Mouse (Mus musculus): ENCODE measurements around the gene Epop. TPM values are rescaled to one million over a fixed set of nuclear protein-coding genes. Genes with fewer than 3 reads are reported as not detected.

The Epop gene
- 4.1 and 4.8 TPM in 2 replicates for polyA plus RNA-seq (2014; fragmentation: Nextera tagmentation; extraction: Ambion mirVana)

DNA sequence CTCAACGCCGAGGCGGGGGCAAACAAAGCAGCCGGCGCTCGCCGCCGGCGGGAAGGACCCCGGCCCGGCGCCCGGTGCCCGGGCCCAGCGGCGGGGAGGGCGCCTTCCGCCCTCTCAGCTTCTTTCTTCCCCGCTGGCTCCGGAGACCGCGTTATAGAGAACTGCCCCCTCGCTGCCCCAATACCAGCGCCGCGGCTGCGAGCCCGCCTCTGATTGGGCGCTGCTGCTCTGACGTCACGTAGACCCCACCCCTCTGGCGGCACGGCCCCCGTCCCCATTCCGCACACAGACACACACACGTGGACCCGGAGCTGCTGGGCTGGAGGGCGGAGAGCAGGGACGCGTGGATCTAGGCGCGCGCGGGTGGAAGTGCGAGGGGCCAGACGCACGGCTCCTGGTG is at the start of gene Epop:
Gene Epop, minus strand, starts transcription at position 127 of the 400 bp plus-strand sequence.
- WGBS = under 1% methylated on average over 47 of the region's 47 CpGs
- no peaks in the 10 kb centered on the region for H3K9me3 ChIP-seq (ENCODE audit: control insufficient read depth, low read length)
- no peak within 1 kb of the TSS for H3K27ac ChIP-seq (ENCODE audit: low read depth, low read length)
- H3K4me1 ChIP-seq (replicated peaks; ENCODE audit: control insufficient read depth, insufficient read depth, low read length) = peaks cover 28% of the 10 kb centered on the region
- peaks cover 70% of the 10 kb centered on the region for H3K27me3 ChIP-seq (replicated peaks; ENCODE audit: control insufficient read depth, insufficient read depth, low read length)
- H3K4me3 ChIP-seq (ENCODE audit: low read depth, low read length) = peak within 1 kb of the TSS; percentile 74
- H3K4me2 ChIP-seq = peak within 1 kb of the TSS; percentile 95
- peak; percentile 94 for DNase-seq (ENCODE audit: low spot score)
- H3K9ac ChIP-seq (ENCODE audit: low read depth, low read length) = peak within 1 kb of the TSS; percentile 75
- H3K36me3 ChIP-seq (ENCODE audit: control insufficient read depth, insufficient read depth, low read length) = no peaks in the 10 kb centered on the region
- peak; percentile 88 for ATAC-seq (replicated peaks; ENCODE audit: low FRiP score)

DNA sequence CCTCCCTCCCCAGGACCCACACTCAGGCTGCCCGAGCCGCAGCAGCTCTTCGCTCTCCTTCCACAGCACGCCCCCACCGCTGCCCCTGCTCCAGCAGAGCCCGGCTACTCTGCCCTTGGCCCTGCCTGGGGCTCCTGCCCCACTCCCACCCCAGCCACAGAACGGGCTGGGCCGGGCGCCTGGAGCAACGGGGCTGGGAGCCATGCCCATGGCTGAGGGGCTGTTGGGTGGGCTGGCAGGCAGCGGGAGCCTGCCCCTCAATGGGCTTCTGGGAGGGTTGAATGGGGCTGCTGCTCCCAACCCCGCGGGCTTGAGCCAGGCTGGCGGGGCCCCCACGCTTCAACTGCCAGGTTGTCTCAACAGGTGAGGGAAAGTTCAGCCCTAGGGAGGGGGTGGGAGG is 48.8 kb upstream of the Epop start:
- Histone ChIP-seq H3K27ac (ENCODE audit: low read depth, low read length) (no peak overlapping the region), H3K9ac (ENCODE audit: low read depth, low read length) (no peak overlapping the region), H3K36me3 (ENCODE audit: control insufficient read depth, insufficient read depth, low read length) (peaks cover 21% of the 10 kb centered on the region; the same call in 1 of the 2 replicates), H3K9me3 (ENCODE audit: control insufficient read depth, low read length) (no peaks in the 10 kb centered on the region), H3K4me1 (replicated peaks; ENCODE audit: control insufficient read depth, insufficient read depth, low read length) (no peaks in the 10 kb centered on the region), H3K4me2 (no peak overlapping the region), H3K27me3 (replicated peaks; ENCODE audit: control insufficient read depth, insufficient read depth, low read length) (no peaks in the 10 kb centered on the region; the same call in 1 of the 2 replicates), H3K4me3 (ENCODE audit: low read depth, low read length) (no peak overlapping the region)
- WGBS = 91% methylated on average over 15 of the region's 15 CpGs
- DNase-seq (ENCODE audit: low spot score) (no peak), ATAC-seq (replicated peaks; ENCODE audit: low FRiP score) (no peak)

- DNase-seq (ENCODE audit: low spot score) (no peak), ATAC-seq (replicated peaks; ENCODE audit: low FRiP score) (no peak)
- Histone ChIP-seq H3K4me1 (replicated peaks; ENCODE audit: control insufficient read depth, insufficient read depth, low read length) (no peaks in the 10 kb centered on the region), H3K27ac (ENCODE audit: low read depth, low read length) (no peak overlapping the region), H3K36me3 (ENCODE audit: control insufficient read depth, insufficient read depth, low read length) (peaks cover 21% of the 10 kb centered on the region; the same call in 1 of the 2 replicates), H3K4me2 (no peak overlapping the region), H3K4me3 (ENCODE audit: low read depth, low read length) (no peak overlapping the region), H3K9ac (ENCODE audit: low read depth, low read length) (no peak overlapping the region), H3K27me3 (replicated peaks; ENCODE audit: control insufficient read depth, insufficient read depth, low read length) (no peaks in the 10 kb centered on the region; the same call in 1 of the 2 replicates), H3K9me3 (ENCODE audit: control insufficient read depth, low read length) (no peaks in the 10 kb centered on the region)
- WGBS = 66% methylated on average over 8 of the region's 8 CpGs
These were observed 48.3 kb upstream of the Epop start for GRCm38 (mm10) chr11:97677842-97678241.

GRCm38 (mm10) chr11:97677381-97677780 is 47.9 kb upstream of the Epop start:
- Histone ChIP-seq H3K9me3 (ENCODE audit: control insufficient read depth, low read length) (no peaks in the 10 kb centered on the region), H3K4me2 (no peak overlapping the region), H3K4me1 (replicated peaks; ENCODE audit: control insufficient read depth, insufficient read depth, low read length) (no peaks in the 10 kb centered on the region), H3K36me3 (ENCODE audit: control insufficient read depth, insufficient read depth, low read length) (peaks cover 21% of the 10 kb centered on the region; the same call in 1 of the 2 replicates), H3K27ac (ENCODE audit: low read depth, low read length) (no peak overlapping the region), H3K27me3 (replicated peaks; ENCODE audit: control insufficient read depth, insufficient read depth, low read length) (no peaks in the 10 kb centered on the region; the same call in 1 of the 2 replicates), H3K9ac (ENCODE audit: low read depth, low read length) (no peak overlapping the region), H3K4me3 (ENCODE audit: low read depth, low read length) (no peak overlapping the region)
- WGBS = 78% methylated on average over 15 of the region's 15 CpGs
- no peak for ATAC-seq (replicated peaks; ENCODE audit: low FRiP score)
- no peak for DNase-seq (ENCODE audit: low spot score)

GRCm38 (mm10) chr11:97676050-97676754 is 46.7 kb upstream of the Epop start:
- WGBS = 87% methylated on average over 15 of the region's 15 CpGs
- no peak overlapping the region for H3K27ac ChIP-seq (ENCODE audit: low read depth, low read length)
- H3K4me1 ChIP-seq (replicated peaks; ENCODE audit: control insufficient read depth, insufficient read depth, low read length) = no peaks in the 10 kb centered on the region
- DNase-seq (ENCODE audit: low spot score) (no peak), ATAC-seq (replicated peaks; ENCODE audit: low FRiP score) (no peak)
- H3K4me3 ChIP-seq (ENCODE audit: low read depth, low read length) = no peak overlapping the region
- H3K9ac ChIP-seq (ENCODE audit: low read depth, low read length) = no peak overlapping the region
- peaks cover 21% of the 10 kb centered on the region; the same call in 1 of the 2 replicates for H3K36me3 ChIP-seq (ENCODE audit: control insufficient read depth, insufficient read depth, low read length)
- no peaks in the 10 kb centered on the region; the same call in 1 of the 2 replicates for H3K27me3 ChIP-seq (replicated peaks; ENCODE audit: control insufficient read depth, insufficient read depth, low read length)
- no peaks in the 10 kb centered on the region for H3K9me3 ChIP-seq (ENCODE audit: control insufficient read depth, low read length)
- no peak overlapping the region for H3K4me2 ChIP-seq

DNA sequence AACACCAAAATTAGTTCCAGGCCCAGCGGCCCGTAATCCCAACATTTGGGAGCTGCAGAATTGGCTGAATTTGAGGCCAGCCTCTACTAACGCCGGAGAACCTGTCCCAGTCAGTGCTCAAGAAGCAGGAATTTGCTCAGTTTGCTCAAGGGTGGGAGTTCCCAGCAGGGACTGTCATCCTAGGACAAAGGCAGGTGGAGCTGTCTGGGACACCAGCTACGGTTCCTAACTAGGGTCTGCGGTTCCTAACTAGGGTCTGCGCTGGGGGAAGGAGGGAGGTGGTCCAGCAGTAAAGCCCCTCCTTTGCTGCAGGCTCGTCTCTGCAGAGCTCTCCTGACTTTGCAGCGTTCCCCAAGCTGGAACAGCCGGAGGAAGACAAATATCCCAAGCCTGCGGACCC is 43.6 kb upstream of the Epop start:
- Histone ChIP-seq H3K36me3 (ENCODE audit: control insufficient read depth, insufficient read depth, low read length) (peaks cover 20% of the 10 kb centered on the region; the same call in 1 of the 2 replicates), H3K4me1 (replicated peaks; ENCODE audit: control insufficient read depth, insufficient read depth, low read length) (peaks cover 16% of the 10 kb centered on the region), H3K9me3 (ENCODE audit: control insufficient read depth, low read length) (no peaks in the 10 kb centered on the region), H3K4me3 (ENCODE audit: low read depth, low read length) (no peak overlapping the region), H3K27me3 (replicated peaks; ENCODE audit: control insufficient read depth, insufficient read depth, low read length) (no peaks in the 10 kb centered on the region; the same call in 1 of the 2 replicates), H3K4me2 (no peak overlapping the region), H3K27ac (ENCODE audit: low read depth, low read length) (no peak overlapping the region), H3K9ac (ENCODE audit: low read depth, low read length) (no peak overlapping the region)
- no peak for DNase-seq (ENCODE audit: low spot score)
- no peak for ATAC-seq (replicated peaks; ENCODE audit: low FRiP score)
- 90% methylated on average over 11 of the region's 11 CpGs for WGBS

DNA sequence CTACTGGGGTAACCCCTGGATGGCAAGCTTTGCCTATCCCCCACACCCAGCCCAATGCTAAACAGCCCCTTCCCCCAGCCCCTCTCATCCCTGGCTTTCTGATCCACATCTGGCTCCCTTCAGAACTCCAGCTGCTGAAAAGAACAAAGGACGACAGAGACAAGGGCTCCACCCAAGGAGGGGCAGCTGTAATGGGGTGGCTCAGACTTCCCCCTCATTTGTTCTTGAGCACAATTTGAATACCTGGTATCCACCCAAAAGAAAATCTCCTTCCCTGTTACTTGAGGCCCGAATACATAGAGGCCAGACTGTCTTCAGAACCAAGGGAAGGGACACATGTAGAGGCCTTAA is 41.6 kb upstream of the Epop start:
- no peaks in the 10 kb centered on the region; the same call in 1 of the 2 replicates for H3K27me3 ChIP-seq (replicated peaks; ENCODE audit: control insufficient read depth, insufficient read depth, low read length)
- H3K36me3 ChIP-seq (ENCODE audit: control insufficient read depth, insufficient read depth, low read length) = peaks cover 12% of the 10 kb centered on the region; the same call in 1 of the 2 replicates

GRCm38 (mm10) chr11:97670234-97671176 is 41.0 kb upstream of the Epop start:
- peak overlapping the region; percentile 33; the same call in 1 of the 2 replicates for H3K4me2 ChIP-seq
- H3K9ac ChIP-seq (ENCODE audit: low read depth, low read length) = no peak overlapping the region
- ATAC-seq (replicated peaks; ENCODE audit: low FRiP score) (no peak; the same call in 1 of the 2 replicates), DNase-seq (ENCODE audit: low spot score) (no peak)
- 43% methylated on average over 13 of the region's 13 CpGs for WGBS
- peaks cover 16% of the 10 kb centered on the region for H3K36me3 ChIP-seq (ENCODE audit: control insufficient read depth, insufficient read depth, low read length)
- H3K27ac ChIP-seq (ENCODE audit: low read depth, low read length) = no peak overlapping the region
- H3K27me3 ChIP-seq (replicated peaks; ENCODE audit: control insufficient read depth, insufficient read depth, low read length) = peaks cover under 1% of the 10 kb centered on the region
- peaks cover 16% of the 10 kb centered on the region for H3K4me1 ChIP-seq (replicated peaks; ENCODE audit: control insufficient read depth, insufficient read depth, low read length)
- no peak overlapping the region for H3K4me3 ChIP-seq (ENCODE audit: low read depth, low read length)
- no peaks in the 10 kb centered on the region for H3K9me3 ChIP-seq (ENCODE audit: control insufficient read depth, low read length)

More for the DNA sequence above, 41.6 kb upstream of the Epop start:
- H3K4me2 ChIP-seq = no peak overlapping the region
- H3K9ac ChIP-seq (ENCODE audit: low read depth, low read length) = no peak overlapping the region
- DNase-seq (ENCODE audit: low spot score) (no peak), ATAC-seq (replicated peaks; ENCODE audit: low FRiP score) (no peak)
- H3K4me3 ChIP-seq (ENCODE audit: low read depth, low read length) = no peak overlapping the region
- no peak overlapping the region for H3K27ac ChIP-seq (ENCODE audit: low read depth, low read length)
- peaks cover 16% of the 10 kb centered on the region for H3K4me1 ChIP-seq (replicated peaks; ENCODE audit: control insufficient read depth, insufficient read depth, low read length)
- WGBS = 59% methylated on average over 2 of the region's 2 CpGs
- no peaks in the 10 kb centered on the region for H3K9me3 ChIP-seq (ENCODE audit: control insufficient read depth, low read length)

Data from liver, embryonic 11.5 days (tissue).